Mouse (Mus musculus): Measurements from ENCODE around the gene Dnajb1.

Gene Dnajb1

GRCm38 (mm10) chr8:83654725-83655124, 46.7 kb downstream of the Dnajb1 start:
- DNase-seq (ENCODE audit: inconsistent ontology term), result no peak

GRCm38 (mm10) chr8:83656043-83656442, 48.0 kb downstream of the Dnajb1 start:
- no peak for DNase-seq (ENCODE audit: inconsistent ontology term)

DNA sequence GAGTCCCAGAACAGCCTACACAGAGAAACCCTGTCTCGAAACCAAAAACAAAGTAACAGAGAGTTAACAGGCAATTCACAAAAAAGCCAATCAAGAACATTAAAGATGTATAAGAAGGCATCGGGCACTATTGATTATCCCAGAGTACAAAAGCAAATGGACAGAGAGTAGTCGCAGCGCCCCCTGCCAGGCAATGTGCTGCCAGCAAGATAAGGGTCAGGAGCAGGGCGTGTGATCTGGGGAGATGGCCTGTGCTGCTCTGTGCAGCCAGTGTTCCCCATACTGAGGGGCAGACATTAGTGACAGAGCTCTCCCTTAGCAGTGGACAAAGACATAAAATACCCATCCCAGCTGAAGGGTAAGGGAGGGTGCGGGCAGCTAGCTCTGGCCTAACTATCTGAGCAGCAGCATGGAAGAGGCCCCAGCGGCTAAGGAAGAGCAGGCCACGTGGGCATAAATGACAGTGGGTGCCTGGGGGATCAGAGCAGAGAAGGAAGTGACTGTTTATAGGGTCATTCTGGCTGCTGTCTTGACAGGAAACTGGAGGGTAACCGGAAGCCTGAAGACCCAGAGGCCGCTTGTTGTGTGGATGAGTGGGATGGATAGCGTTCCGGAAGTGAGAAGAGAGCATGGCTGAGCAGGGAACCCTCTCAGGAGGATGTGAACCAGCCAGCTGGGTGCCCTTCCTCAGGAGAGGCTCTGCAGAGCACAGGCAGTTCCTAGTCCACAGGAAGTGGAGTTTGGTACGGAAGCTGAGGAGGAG, 48.7 kb downstream of the Dnajb1 start:
- no peak for DNase-seq (ENCODE audit: inconsistent ontology term)

DNA sequence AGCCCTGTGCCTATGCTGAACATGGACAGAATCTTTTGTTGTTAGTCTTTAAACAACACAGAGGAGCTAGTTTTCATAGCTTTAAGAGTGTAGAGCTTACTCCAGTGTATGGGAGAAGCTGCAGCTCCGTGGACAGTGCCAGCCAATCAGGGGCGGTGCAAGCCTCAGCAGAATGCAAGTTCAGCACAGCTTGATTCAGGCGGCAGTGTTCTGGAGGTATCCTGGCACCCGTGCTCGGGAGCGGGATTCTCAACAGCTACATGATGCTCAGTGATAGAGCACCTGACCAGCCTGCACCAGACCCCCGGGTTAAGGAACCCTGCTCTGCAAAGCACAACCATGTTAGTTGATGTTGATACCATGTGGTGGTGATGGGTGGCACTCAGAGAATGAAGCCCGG, 52.6 kb downstream of the Dnajb1 start:
- no peak for DNase-seq (ENCODE audit: inconsistent ontology term)

- peak; percentile 23 for DNase-seq (ENCODE audit: inconsistent ontology term)
These were observed 53.1 kb downstream of the Dnajb1 start for GRCm38 (mm10) chr8:83660995-83661680.

All from Muller cell, postnatal 12 days (primary cell).